Mouse (Mus musculus) intestine, embryonic 15.5 days (tissue): ENCODE data around the gene Gm37240. TPM values are rescaled to one million over a fixed set of nuclear protein-coding genes. Genes with fewer than 3 reads are reported as not detected.

ENCODE experiments used
- ATAC-seq: fragments of 200-750 bp; cut with Nextera tagmentation; 2 replicates; pipeline ENCODE4 v1.8.0; 2017; ENCODE audit warnings: moderate TSS enrichment, moderate library complexity
- H3K27ac ChIP-seq: fragments of 300-500 bp; sonication (generic); 2 replicates; pipeline ENCODE4 v1.5.1; 2015; ENCODE audit warnings: mild to moderate bottlenecking, inconsistent platforms
- H3K27me3 ChIP-seq: fragments of 300-500 bp; sonication (generic); replicated peaks from 2 replicates; pipeline ENCODE4 v1.6.1; 2015; ENCODE audit warnings: inconsistent platforms
- H3K36me3 ChIP-seq: fragments of 300-500 bp; sonication (generic); 2 replicates; pipeline ENCODE4 v1.6.1; 2015; ENCODE audit warnings: inconsistent platforms
- H3K4me1 ChIP-seq: fragments of 300-500 bp; sonication (generic); replicated peaks from 2 replicates; pipeline ENCODE4 v1.6.1; 2015; ENCODE audit warnings: inconsistent platforms
- H3K4me2 ChIP-seq: fragments of 300-500 bp; sonication (generic); replicated peaks from 2 replicates; pipeline ENCODE4 v1.6.1; 2015; ENCODE audit warnings: mild to moderate bottlenecking, inconsistent platforms
- H3K4me3 ChIP-seq: fragments of 300-500 bp; sonication (generic); replicated peaks from 2 replicates; pipeline ENCODE4 v1.5.1; 2015; ENCODE audit warnings: inconsistent platforms
- H3K9ac ChIP-seq: fragments of 300-500 bp; sonication (generic); 2 replicates; pipeline ENCODE4 v1.6.1; 2015; ENCODE audit warnings: inconsistent platforms
- H3K9me3 ChIP-seq: fragments of 300-500 bp; sonication (generic); 2 replicates; pipeline ENCODE4 v1.6.1; 2016; ENCODE audit warnings: inconsistent platforms
- WGBS: fragments of 180-500 bp; shearing (Covaris S2); methylation state at CpG from one replicate; pipeline ENCODE4 v1.1.7; 2015; 5-methylcytosine and 5-hydroxymethylcytosine counted together
- polyA plus RNA-seq: library from polyadenylated mRNA; unstranded; fragments of >200 nt; fragmentation: Nextera tagmentation; extraction: Ambion mirVana; gene quantifications from 2 replicates; pipeline ENCODE4 v1.2.1, GENCODE M21; 2015

Gm37240 gene
- polyA plus RNA-seq, 1 experiment from 2014 or later: 6.5 TPM

DNA sequence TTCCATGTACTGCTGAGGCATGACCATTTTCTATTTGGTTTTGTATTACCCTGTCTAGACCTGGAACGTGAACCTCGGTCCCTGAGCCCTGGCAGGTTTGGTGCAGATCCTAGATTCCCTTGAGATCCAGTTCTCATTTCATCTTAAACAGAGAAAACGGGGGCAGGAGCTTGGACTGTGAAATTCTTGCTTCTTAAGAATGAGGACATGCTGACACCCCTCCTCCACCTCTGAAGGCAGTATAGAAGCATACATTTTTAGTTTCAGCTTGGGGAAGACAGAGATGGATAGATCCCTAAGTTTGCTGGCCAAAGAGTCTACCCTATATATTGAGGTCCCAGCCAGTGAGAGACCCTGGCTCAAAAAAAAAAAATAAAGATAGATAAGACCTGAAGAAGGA is 742.9 kb downstream of the Gm37240 start:
- H3K4me3 ChIP-seq: no peak overlapping the region
- no peaks in the 10 kb centered on the region for H3K27me3 ChIP-seq
- 87% methylated on average over 3 of the region's 3 CpGs for WGBS
- no peaks in the 10 kb centered on the region for H3K36me3 ChIP-seq
- no peak overlapping the region for H3K4me2 ChIP-seq
- H3K9ac ChIP-seq: no peak overlapping the region
- no peaks in the 10 kb centered on the region for H3K4me1 ChIP-seq
- no peak for ATAC-seq
- H3K9me3 ChIP-seq: no peaks in the 10 kb centered on the region
- H3K27ac ChIP-seq: no peak overlapping the region

DNA sequence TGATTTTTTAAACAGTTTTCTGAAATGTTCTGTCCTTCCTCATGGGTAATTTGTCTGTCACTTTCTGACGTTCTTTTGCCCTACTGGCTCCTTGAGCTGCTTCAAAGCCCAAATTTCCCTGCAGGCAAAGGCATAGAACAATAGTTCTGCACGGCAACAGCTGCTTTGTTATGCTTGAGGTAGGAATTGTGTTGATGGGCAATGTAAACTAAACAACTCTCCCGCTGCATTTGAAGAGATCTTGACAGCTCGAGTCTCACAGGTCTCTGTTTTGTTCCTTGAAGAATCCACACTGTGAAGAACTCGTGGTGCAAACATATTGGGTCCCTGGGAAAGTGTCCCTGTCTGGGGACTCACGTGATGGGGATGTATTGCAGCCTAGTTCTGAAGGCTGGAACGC is 746.8 kb downstream of the Gm37240 start:
- H3K9ac ChIP-seq: no peak overlapping the region

DNA sequence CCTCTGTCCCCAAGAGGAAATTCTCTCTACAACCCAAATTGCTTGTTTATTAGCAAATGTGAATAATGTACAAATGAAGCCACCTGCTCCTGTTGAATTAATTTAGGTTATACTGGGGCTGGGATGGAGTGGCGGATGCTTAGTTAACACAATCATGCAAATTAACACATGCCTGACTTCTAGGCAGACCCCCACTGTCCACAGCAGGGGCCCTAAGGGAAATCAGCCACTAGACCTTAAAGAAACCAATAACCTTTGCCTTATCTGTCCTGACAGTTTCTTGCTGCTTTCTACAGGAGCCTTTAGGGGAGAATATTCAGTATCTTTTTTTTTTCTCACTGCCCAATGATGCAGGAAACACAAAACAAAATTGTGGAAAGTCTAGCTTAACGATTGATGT is 748.9 kb downstream of the Gm37240 start:
- H3K27ac ChIP-seq: no peak overlapping the region
- WGBS: 78% methylated on average over 2 of the region's 2 CpGs
- H3K4me3 ChIP-seq: no peak overlapping the region
- no peak overlapping the region for H3K4me2 ChIP-seq
- H3K36me3 ChIP-seq: no peaks in the 10 kb centered on the region
- no peak for ATAC-seq
- no peaks in the 10 kb centered on the region for H3K4me1 ChIP-seq
- H3K9me3 ChIP-seq: no peaks in the 10 kb centered on the region
- no peak overlapping the region for H3K9ac ChIP-seq
- no peaks in the 10 kb centered on the region for H3K27me3 ChIP-seq

More for the DNA sequence above, 746.8 kb downstream of the Gm37240 start:
- ATAC-seq: no peak
- no peak overlapping the region for H3K27ac ChIP-seq
- no peak overlapping the region for H3K4me2 ChIP-seq
- H3K4me1 ChIP-seq: no peaks in the 10 kb centered on the region
- H3K36me3 ChIP-seq: no peaks in the 10 kb centered on the region
- H3K27me3 ChIP-seq: no peaks in the 10 kb centered on the region
- WGBS: 40% methylated on average over 7 of the region's 7 CpGs
- H3K9me3 ChIP-seq: no peaks in the 10 kb centered on the region
- no peak overlapping the region for H3K4me3 ChIP-seq

GRCm38 (mm10) chr3:85133561-85133960 is 753.8 kb downstream of the Gm37240 start:
- Histone ChIP-seq H3K4me3 (no peak overlapping the region), H3K4me1 (no peaks in the 10 kb centered on the region), H3K9me3 (no peaks in the 10 kb centered on the region), H3K36me3 (no peaks in the 10 kb centered on the region), H3K9ac (no peak overlapping the region), H3K27me3 (no peaks in the 10 kb centered on the region), H3K4me2 (no peak overlapping the region), H3K27ac (no peak overlapping the region)
- ATAC-seq: no peak
- WGBS: 77% methylated on average over 4 of the region's 4 CpGs

- no peaks in the 10 kb centered on the region for H3K4me1 ChIP-seq
- 66% methylated on average over 7 of the region's 7 CpGs for WGBS
- no peak overlapping the region for H3K9ac ChIP-seq
- no peaks in the 10 kb centered on the region for H3K27me3 ChIP-seq
- H3K4me2 ChIP-seq: no peak overlapping the region
- ATAC-seq: no peak
- H3K36me3 ChIP-seq: no peaks in the 10 kb centered on the region
- no peak overlapping the region for H3K4me3 ChIP-seq
- no peak overlapping the region for H3K27ac ChIP-seq
- H3K9me3 ChIP-seq: no peaks in the 10 kb centered on the region
Observed at GRCm38 (mm10) chr3:85131878-85132277, 755.4 kb downstream of the Gm37240 start.

DNA sequence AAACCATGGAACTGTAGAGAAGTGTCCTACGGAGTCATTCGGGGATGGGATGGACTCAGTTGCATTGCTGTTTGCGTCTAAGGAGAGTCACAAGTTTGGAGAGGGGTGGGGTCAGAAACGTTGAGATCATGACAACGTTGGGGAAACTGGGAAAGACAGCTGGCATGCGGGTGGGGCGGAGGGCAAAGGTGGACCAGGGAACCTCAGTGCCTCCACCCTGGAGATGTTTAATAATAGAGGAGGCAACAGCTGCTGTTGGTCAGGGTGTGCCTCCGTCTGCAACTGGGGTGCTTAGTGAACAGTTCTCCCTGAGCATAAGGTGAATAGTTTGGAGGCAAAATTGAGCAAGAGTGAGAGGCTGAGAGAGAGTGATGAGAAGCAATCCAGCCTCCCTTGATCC is 758.8 kb downstream of the Gm37240 start:
- Histone ChIP-seq H3K9ac (no peak overlapping the region), H3K27ac (no peak overlapping the region), H3K4me1 (no peaks in the 10 kb centered on the region), H3K36me3 (no peaks in the 10 kb centered on the region), H3K4me2 (no peak overlapping the region), H3K9me3 (no peaks in the 10 kb centered on the region), H3K27me3 (no peaks in the 10 kb centered on the region), H3K4me3 (no peak overlapping the region)
- WGBS: 77% methylated on average over 8 of the region's 8 CpGs
- no peak for ATAC-seq

DNA sequence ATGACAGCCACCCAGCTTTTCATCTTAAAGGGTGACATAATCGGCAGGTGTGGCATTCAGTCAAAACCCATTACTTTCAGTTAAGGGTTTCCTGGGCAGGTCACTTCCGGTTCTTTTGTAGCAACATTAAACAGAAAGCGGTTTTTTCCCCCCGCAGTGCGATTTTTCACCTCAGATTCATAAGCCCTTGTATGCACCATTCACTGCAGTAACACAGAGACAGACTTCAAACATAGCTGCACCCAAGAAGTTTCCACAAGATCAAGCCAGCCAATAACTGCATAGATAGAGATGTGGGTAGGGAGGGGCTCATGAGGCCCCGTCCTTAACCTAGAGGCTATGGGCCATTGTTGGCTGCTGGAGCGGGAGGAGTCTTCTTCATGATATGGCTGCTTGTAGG is 760.3 kb downstream of the Gm37240 start:
- Histone ChIP-seq H3K27me3 (no peaks in the 10 kb centered on the region), H3K4me1 (no peaks in the 10 kb centered on the region), H3K27ac (no peak overlapping the region), H3K9ac (no peak overlapping the region), H3K36me3 (no peaks in the 10 kb centered on the region), H3K9me3 (no peaks in the 10 kb centered on the region), H3K4me3 (no peak overlapping the region), H3K4me2 (no peak overlapping the region)
- 83% methylated on average over 7 of the region's 7 CpGs for WGBS
- no peak for ATAC-seq

- Histone ChIP-seq H3K4me3 (no peak overlapping the region), H3K27me3 (no peaks in the 10 kb centered on the region), H3K9me3 (no peaks in the 10 kb centered on the region), H3K27ac (no peak overlapping the region), H3K36me3 (no peaks in the 10 kb centered on the region), H3K4me2 (no peak overlapping the region), H3K9ac (no peak overlapping the region), H3K4me1 (no peaks in the 10 kb centered on the region)
- no peak for ATAC-seq
- WGBS: 92% methylated on average over 5 of the region's 5 CpGs
Observed at GRCm38 (mm10) chr3:85125471-85125870, 761.8 kb downstream of the Gm37240 start.

- no peak for ATAC-seq
- Histone ChIP-seq H3K9ac (no peak overlapping the region), H3K36me3 (no peaks in the 10 kb centered on the region), H3K27me3 (no peaks in the 10 kb centered on the region), H3K4me1 (no peaks in the 10 kb centered on the region), H3K4me3 (no peak overlapping the region), H3K4me2 (no peak overlapping the region), H3K27ac (no peak overlapping the region), H3K9me3 (no peaks in the 10 kb centered on the region)
- WGBS: 74% methylated on average over 6 of the region's 6 CpGs
Observed at GRCm38 (mm10) chr3:85124924-85125323, 762.4 kb downstream of the Gm37240 start.

DNA sequence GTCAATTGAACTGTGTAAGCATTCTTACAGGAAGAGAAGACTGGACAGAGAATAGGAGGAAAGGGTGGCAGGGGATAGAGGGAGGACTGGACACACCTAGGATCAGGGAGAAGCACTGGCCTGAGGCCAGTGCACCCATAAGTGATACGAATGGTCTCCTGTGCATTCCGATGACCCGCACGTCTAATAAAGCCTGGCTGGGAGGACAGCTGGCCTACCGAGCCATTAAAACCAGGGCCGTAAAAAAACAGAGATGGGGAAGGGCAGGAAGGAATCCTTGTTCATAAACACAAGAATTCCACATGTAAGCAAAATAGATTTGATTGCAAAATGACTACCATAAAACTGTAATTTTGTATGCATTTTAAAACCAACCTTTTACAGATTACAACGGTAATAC is 762.9 kb downstream of the Gm37240 start:
- Histone ChIP-seq H3K9me3 (no peaks in the 10 kb centered on the region), H3K27ac (no peak overlapping the region), H3K9ac (no peak overlapping the region), H3K4me2 (no peak overlapping the region), H3K4me3 (no peak overlapping the region), H3K4me1 (no peaks in the 10 kb centered on the region), H3K36me3 (no peaks in the 10 kb centered on the region), H3K27me3 (no peaks in the 10 kb centered on the region)
- 44% methylated on average over 7 of the region's 7 CpGs for WGBS
- no peak for ATAC-seq

GRCm38 (mm10) chr3:85117702-85118101 is 769.6 kb downstream of the Gm37240 start:
- H3K27ac ChIP-seq: no peak overlapping the region
- 88% methylated on average over 5 of the region's 5 CpGs for WGBS
- H3K36me3 ChIP-seq: no peaks in the 10 kb centered on the region
- H3K4me3 ChIP-seq: no peak overlapping the region
- H3K27me3 ChIP-seq: no peaks in the 10 kb centered on the region
- no peak for ATAC-seq
- H3K9ac ChIP-seq: no peak overlapping the region
- H3K4me2 ChIP-seq: no peak overlapping the region
- H3K4me1 ChIP-seq: no peaks in the 10 kb centered on the region
- H3K9me3 ChIP-seq: no peaks in the 10 kb centered on the region

GRCm38 (mm10) chr3:85117014-85117413 is 770.3 kb downstream of the Gm37240 start:
- Histone ChIP-seq H3K9ac (no peak overlapping the region), H3K36me3 (no peaks in the 10 kb centered on the region), H3K4me2 (no peak overlapping the region), H3K27ac (no peak overlapping the region), H3K9me3 (no peaks in the 10 kb centered on the region), H3K27me3 (no peaks in the 10 kb centered on the region), H3K4me3 (no peak overlapping the region), H3K4me1 (no peaks in the 10 kb centered on the region)
- ATAC-seq: no peak
- 77% methylated on average over 7 of the region's 7 CpGs for WGBS

- no peaks in the 10 kb centered on the region for H3K4me1 ChIP-seq
- no peaks in the 10 kb centered on the region for H3K9me3 ChIP-seq
- WGBS: 56% methylated on average over 7 of the region's 7 CpGs
- H3K4me2 ChIP-seq: no peak overlapping the region
- no peak overlapping the region for H3K4me3 ChIP-seq
- no peak for ATAC-seq
- H3K27ac ChIP-seq: no peak overlapping the region
- no peak overlapping the region for H3K9ac ChIP-seq
- no peaks in the 10 kb centered on the region for H3K36me3 ChIP-seq
- no peaks in the 10 kb centered on the region for H3K27me3 ChIP-seq
Observed at GRCm38 (mm10) chr3:85115959-85116543, 771.3 kb downstream of the Gm37240 start.
